Mouse (Mus musculus) forebrain, embryonic 16.5 days (tissue): ENCODE data around the gene Dlst. TPM values are rescaled to one million over a fixed set of nuclear protein-coding genes. Genes with fewer than 3 reads are reported as not detected.

Source experiments
- ATAC-seq: fragments of 200-750 bp; cut with Nextera tagmentation; 2 replicates; pipeline ENCODE4 v1.8.0; 2017; ENCODE audit warnings: mild to moderate bottlenecking, moderate library complexity
- H3K27ac ChIP-seq: fragments of 300-500 bp; sonication (generic); 2 replicates; pipeline ENCODE4 v1.5.1; 2014; ENCODE audit warnings: low read length, control low read depth
- H3K27me3 ChIP-seq: fragments of 300-500 bp; sonication (generic); replicated peaks from 2 replicates; pipeline ENCODE4 v1.6.1; 2014; ENCODE audit warnings: low read length; ENCODE audit not compliant: control insufficient read depth, insufficient read depth
- H3K36me3 ChIP-seq: fragments of 300-500 bp; sonication (generic); 2 replicates; pipeline ENCODE4 v1.6.1; 2014; ENCODE audit not compliant: control insufficient read depth, insufficient read depth
- H3K4me1 ChIP-seq: fragments of 300-500 bp; sonication (generic); replicated peaks from 2 replicates; pipeline ENCODE4 v1.6.1; 2014; ENCODE audit warnings: low read length; ENCODE audit not compliant: control insufficient read depth, insufficient read depth
- H3K4me2 ChIP-seq: fragments of 300-500 bp; sonication (generic); 2 replicates; pipeline ENCODE4 v1.6.1; 2014; ENCODE audit warnings: mild to moderate bottlenecking, low read length, control low read depth
- H3K4me3 ChIP-seq: fragments of 300-500 bp; sonication (generic); replicated peaks from 2 replicates; pipeline ENCODE4 v1.5.1; 2014; ENCODE audit warnings: mild to moderate bottlenecking, low read length, control low read depth
- H3K9ac ChIP-seq: fragments of 300-500 bp; sonication (generic); replicated peaks from 2 replicates; pipeline ENCODE4 v1.6.1; 2014; ENCODE audit warnings: low read depth, low read length, control low read depth
- H3K9me3 ChIP-seq: fragments of 300-500 bp; sonication (generic); 2 replicates; pipeline ENCODE4 v1.6.1; 2016; ENCODE audit warnings: low read length; ENCODE audit not compliant: control insufficient read depth
- WGBS: fragments of 180-500 bp; shearing (Covaris S2); extraction: QIAGEN DNeasy Blood & Tissue Kit; methylation state at CpG from one replicate; pipeline ENCODE4 v1.1.7; 2014; 5-methylcytosine and 5-hydroxymethylcytosine counted together
- polyA plus RNA-seq: library from polyadenylated mRNA; unstranded; fragments of >200 nt; fragmentation: Nextera tagmentation; extraction: Ambion mirVana; gene quantifications from 2 replicates; pipeline ENCODE4 v1.2.1, GENCODE M21; 2015

The Dlst gene
- polyA plus RNA-seq, 1 experiment from 2014 or later: 106 TPM

DNA sequence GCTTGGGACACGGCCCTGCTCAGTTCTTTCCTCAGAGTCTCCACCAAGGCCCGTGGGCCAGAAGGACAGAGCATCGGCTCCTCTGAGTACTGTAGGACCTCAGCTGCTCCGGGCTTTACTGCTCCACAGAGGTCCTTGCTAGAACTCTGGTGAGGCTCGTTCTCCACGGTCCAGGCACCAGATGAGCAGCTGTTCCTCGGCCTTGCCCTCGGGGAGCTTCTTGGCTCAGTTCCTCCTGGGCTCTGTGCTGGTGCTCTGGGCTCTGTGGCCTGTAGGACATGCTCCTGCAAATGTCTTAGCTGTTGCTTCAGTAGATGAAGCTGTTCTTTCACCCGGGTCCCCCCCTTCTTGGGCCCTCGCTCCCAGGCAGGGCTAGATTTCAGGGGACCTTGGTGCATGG, 15.9 kb upstream of the Dlst start:
- 82% methylated on average over 10 of the region's 10 CpGs for WGBS
- no peak overlapping the region for H3K4me2 ChIP-seq
- no peaks in the 10 kb centered on the region for H3K27me3 ChIP-seq
- H3K9ac ChIP-seq: no peak overlapping the region
- no peaks in the 10 kb centered on the region for H3K9me3 ChIP-seq
- H3K27ac ChIP-seq: no peak overlapping the region
- no peaks in the 10 kb centered on the region for H3K36me3 ChIP-seq
- no peak for ATAC-seq
- no peaks in the 10 kb centered on the region; the same call in 1 of the 2 replicates for H3K4me1 ChIP-seq
- H3K4me3 ChIP-seq: no peak overlapping the region

DNA sequence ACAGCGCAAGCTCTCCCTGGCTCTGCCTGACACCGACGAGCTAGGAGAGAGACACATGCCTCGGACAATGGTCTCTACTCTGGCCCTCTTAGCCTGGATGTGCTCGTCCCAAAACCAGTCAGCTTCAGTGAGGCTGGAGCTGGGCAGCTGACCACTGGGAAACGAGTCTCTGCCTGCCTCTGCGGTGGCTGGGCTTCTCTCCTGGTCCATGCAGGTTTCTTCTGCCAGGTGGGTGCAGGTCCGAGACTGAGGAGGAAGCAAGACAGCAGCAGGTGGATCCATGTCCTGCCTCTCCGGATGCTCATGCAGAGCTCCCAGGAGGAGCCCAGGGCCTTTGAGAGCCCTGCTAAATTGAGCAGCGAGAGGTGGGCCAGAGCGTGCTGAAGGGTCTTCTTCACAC, 15.5 kb upstream of the Dlst start:
- Histone ChIP-seq H3K4me1 (no peaks in the 10 kb centered on the region; the same call in 1 of the 2 replicates), H3K27me3 (no peaks in the 10 kb centered on the region), H3K4me2 (no peak overlapping the region), H3K27ac (no peak overlapping the region), H3K9ac (no peak overlapping the region), H3K36me3 (no peaks in the 10 kb centered on the region), H3K4me3 (no peak overlapping the region), H3K9me3 (no peaks in the 10 kb centered on the region)
- WGBS: 84% methylated on average over 11 of the region's 11 CpGs
- no peak for ATAC-seq

DNA sequence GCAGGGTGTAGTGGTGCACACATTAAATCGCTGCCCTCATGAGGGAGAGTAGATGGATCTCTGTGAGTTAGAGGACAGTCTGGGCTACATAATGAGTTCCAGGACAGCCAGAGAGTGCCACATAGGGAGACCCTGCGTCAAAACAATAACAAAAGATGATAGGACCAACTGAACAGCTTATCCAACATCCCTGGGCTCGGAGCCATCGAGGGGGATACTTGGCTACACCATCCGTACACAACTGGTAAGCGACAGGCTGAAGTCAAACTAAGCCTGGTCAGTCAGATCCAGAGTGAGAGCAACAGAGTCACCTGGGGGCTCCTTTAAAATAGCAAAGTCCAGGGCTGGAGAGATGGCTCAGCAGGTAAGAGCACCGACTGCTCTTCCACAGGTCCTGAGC, 14.8 kb upstream of the Dlst start:
- Histone ChIP-seq H3K27ac (no peak overlapping the region), H3K9ac (no peak overlapping the region), H3K27me3 (no peaks in the 10 kb centered on the region), H3K9me3 (no peaks in the 10 kb centered on the region), H3K36me3 (no peaks in the 10 kb centered on the region), H3K4me3 (no peak overlapping the region), H3K4me1 (no peaks in the 10 kb centered on the region; the same call in 1 of the 2 replicates), H3K4me2 (no peak overlapping the region)
- ATAC-seq: no peak
- whole genome bisulfite sequencing: 85% methylated on average over 7 of the region's 7 CpGs

DNA sequence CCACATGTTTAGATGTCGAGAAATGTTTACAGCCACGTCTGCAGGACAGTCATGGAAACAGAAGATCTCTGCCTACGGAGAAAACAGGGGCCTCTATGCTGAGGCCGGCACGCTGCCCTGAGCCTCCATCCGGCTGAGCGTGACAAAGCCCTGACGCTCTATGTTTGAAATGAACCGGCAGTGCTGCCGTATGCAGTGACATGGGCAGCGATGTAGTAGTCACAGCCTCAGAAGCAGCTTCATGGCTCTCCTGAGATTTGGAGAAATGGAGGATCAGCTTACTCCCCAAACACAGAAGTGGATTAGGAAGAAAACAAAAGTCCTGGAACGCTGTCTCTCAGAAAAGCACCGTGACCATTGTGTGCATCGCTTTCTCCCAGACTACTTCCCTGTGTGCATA, 9.6 kb upstream of the Dlst start:
- no peak overlapping the region for H3K4me2 ChIP-seq
- no peak for ATAC-seq
- no peak overlapping the region for H3K4me3 ChIP-seq
- no peaks in the 10 kb centered on the region for H3K4me1 ChIP-seq
- H3K27ac ChIP-seq: no peak overlapping the region
- H3K27me3 ChIP-seq: no peaks in the 10 kb centered on the region
- H3K9ac ChIP-seq: no peak overlapping the region
- no peaks in the 10 kb centered on the region for H3K36me3 ChIP-seq
- H3K9me3 ChIP-seq: no peaks in the 10 kb centered on the region
- 54% methylated on average over 14 of the region's 14 CpGs for WGBS

DNA sequence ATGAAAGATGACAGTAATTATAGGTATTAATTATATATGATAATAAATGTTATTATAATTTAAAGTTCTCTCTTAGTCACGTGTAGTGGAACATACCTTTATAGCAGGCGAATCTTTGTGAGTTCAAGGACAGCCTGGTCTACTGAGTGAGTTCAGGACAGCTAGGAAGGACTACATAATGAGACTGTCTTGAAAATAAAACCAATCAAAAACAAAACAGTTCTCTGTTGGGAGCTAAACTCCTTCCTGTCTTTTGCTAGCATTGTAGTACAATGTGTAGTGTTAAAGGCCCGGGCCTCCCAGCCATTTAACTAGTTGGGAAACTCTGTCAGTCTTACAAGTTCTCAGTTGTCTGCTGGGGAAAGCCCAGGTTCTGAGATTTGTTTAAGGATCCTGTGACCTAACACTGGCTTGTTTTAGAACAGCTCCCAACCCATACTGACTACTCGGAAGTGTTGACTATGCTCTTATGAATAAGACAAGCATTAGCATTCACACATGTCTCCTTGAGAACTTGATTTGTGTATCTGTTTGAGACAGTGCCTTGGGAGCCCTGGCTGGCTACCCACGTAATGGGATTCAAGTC, 9.0 kb upstream of the Dlst start:
- H3K4me2 ChIP-seq: no peak overlapping the region
- no peak for ATAC-seq
- no peaks in the 10 kb centered on the region for H3K27me3 ChIP-seq
- H3K27ac ChIP-seq: no peak overlapping the region
- 82% methylated on average over 5 of the region's 5 CpGs for WGBS
- no peak overlapping the region for H3K4me3 ChIP-seq
- no peaks in the 10 kb centered on the region for H3K9me3 ChIP-seq
- H3K4me1 ChIP-seq: no peaks in the 10 kb centered on the region
- H3K36me3 ChIP-seq: no peaks in the 10 kb centered on the region
- H3K9ac ChIP-seq: no peak overlapping the region

DNA sequence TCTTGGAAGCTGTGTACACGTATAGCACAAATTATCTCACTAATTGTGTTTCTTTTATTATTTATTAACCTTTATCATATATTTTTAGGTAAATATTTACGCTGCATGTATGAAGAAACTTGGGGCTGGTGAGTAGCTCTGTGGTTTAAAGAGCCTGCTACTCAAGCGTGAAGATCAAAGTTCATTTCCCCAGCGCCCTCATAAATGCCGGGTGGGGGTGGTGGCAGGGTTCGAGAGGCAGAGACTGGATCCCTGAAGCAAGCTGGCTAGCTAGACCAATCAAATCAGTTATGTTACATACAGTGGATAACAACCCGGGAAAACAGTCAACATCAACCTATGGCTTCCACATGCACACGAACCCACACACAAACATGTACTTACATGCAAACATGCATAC, 7.5 kb upstream of the Dlst start:
- Histone ChIP-seq H3K9me3 (no peaks in the 10 kb centered on the region), H3K27ac (no peak overlapping the region), H3K4me2 (no peak overlapping the region), H3K4me3 (no peak overlapping the region), H3K9ac (no peak overlapping the region), H3K36me3 (no peaks in the 10 kb centered on the region), H3K27me3 (no peaks in the 10 kb centered on the region), H3K4me1 (no peaks in the 10 kb centered on the region)
- no peak for ATAC-seq
- WGBS: 86% methylated on average over 8 of the region's 8 CpGs

DNA sequence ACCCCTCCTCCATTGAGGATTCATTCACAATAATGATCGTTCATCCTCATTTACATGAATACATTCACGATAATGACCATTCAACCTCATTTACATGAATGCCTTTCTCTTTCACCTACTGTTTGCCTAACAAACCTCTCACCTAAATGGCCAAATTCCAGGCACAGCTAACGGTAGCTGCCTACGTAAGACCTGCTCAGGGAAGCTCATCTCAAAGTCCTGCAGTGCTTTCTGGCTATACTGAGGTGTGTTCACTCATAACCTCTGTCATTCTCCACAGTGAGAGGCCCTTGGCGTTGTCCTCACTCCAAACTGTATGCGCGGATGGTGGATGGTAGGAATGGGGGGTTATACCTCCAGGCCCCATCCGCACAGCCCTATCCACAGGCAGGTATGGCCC, 5.8 kb upstream of the Dlst start:
- Histone ChIP-seq H3K4me1 (peaks cover 3% of the 10 kb centered on the region), H3K4me3 (no peak overlapping the region), H3K27me3 (no peaks in the 10 kb centered on the region), H3K4me2 (no peak overlapping the region), H3K9me3 (no peaks in the 10 kb centered on the region), H3K9ac (no peak overlapping the region), H3K27ac (no peak overlapping the region), H3K36me3 (no peaks in the 10 kb centered on the region)
- ATAC-seq: no peak
- 84% methylated on average over 8 of the region's 8 CpGs for WGBS

DNA sequence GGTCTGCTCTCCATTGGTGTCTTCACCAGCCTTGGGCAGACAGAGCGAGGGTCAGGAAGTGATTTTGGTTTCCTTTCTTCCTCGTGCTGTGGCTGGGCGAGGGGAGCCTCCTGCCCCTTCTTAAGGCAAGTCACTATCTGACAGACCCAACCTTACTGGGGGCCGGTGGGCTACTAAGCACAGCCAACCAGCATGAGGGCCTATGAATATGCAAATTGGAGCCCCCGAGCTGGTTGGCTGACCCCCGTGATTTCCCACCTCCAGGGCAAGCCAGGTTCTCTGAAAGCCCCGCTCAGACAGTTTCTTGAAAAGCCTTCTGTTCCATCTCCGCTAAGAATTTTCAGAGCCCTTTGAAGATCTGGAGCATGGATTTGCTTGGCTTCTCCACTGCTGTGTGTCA, 4.3 kb upstream of the Dlst start:
- H3K4me1 ChIP-seq: peaks cover 7% of the 10 kb centered on the region
- no peaks in the 10 kb centered on the region for H3K27me3 ChIP-seq
- no peak overlapping the region for H3K9ac ChIP-seq
- H3K36me3 ChIP-seq: no peaks in the 10 kb centered on the region
- no peak for ATAC-seq
- 8% methylated on average over 8 of the region's 8 CpGs for WGBS
- no peak overlapping the region for H3K4me3 ChIP-seq
- no peak overlapping the region for H3K27ac ChIP-seq
- H3K9me3 ChIP-seq: no peaks in the 10 kb centered on the region
- no peak overlapping the region for H3K4me2 ChIP-seq

DNA sequence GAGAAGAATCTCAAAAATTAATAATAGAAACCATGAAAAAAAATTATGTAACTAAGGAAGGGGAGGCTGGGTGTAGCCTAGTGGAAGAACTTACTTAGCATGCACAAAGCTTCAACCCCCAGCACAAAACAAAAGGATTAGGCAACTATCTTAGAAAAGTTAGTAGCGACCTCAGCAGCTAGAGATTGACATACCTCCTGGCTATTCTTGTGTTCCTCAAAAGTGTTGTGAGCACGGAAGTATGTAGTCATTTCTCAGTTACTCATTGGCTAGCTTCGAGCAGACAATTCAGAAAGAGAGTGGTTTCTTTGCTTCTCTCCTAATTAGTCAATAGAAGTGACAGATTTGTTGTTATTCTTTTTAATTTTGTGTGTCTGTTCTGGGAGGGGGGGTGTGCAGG, 2.0 kb upstream of the Dlst start:
- Histone ChIP-seq H3K27me3 (no peaks in the 10 kb centered on the region), H3K4me3 (no peak overlapping the region), H3K27ac (no peak overlapping the region), H3K4me2 (no peak overlapping the region), H3K36me3 (no peaks in the 10 kb centered on the region), H3K9ac (no peak overlapping the region), H3K9me3 (no peaks in the 10 kb centered on the region), H3K4me1 (peaks cover 27% of the 10 kb centered on the region)
- no peak for ATAC-seq
- 59% methylated on average over 3 of the region's 3 CpGs for WGBS

DNA sequence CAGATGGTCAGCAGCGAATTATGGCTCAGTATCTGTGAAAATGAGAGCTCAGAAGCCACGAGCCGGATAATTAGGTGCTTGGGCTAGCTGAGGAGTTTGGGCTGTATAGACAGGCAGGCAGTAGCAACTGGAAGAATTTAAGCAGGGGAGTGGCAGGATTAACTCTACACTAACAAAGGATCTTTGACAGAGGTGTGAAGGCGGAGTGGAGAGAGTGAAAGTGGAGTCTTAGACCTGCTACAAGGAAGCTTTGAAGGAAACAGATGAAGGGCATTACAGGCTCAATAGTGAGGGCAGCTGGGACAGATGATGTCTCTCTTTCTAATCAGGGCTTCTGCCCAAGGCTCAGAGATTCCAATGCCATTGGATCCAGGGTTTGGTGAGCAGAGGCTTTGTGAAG, 1.2 kb upstream of the Dlst start:
- ATAC-seq: no peak
- no peak overlapping the region for H3K9ac ChIP-seq
- H3K9me3 ChIP-seq: no peaks in the 10 kb centered on the region
- no peak overlapping the region for H3K4me3 ChIP-seq
- no peaks in the 10 kb centered on the region for H3K36me3 ChIP-seq
- H3K4me1 ChIP-seq: peaks cover 27% of the 10 kb centered on the region
- H3K27ac ChIP-seq: no peak overlapping the region
- no peaks in the 10 kb centered on the region for H3K27me3 ChIP-seq
- no peak overlapping the region for H3K4me2 ChIP-seq
- WGBS: 24% methylated on average over 4 of the region's 4 CpGs
